Mouse (Mus musculus) mouse trophoblast stem cell (cell line): ENCODE data around the gene Setd1b.

Experiments used
- in situ Hi-C, 2 experiments: fragments of 300-500 bp; cut with MseI, MboI; formaldehyde crosslinking; loops; 2 replicates in 1 of 2; 3 replicates in 1 of 2; pipeline ENCODE4 v1.15.1; 2025

Setd1b gene

DNA sequence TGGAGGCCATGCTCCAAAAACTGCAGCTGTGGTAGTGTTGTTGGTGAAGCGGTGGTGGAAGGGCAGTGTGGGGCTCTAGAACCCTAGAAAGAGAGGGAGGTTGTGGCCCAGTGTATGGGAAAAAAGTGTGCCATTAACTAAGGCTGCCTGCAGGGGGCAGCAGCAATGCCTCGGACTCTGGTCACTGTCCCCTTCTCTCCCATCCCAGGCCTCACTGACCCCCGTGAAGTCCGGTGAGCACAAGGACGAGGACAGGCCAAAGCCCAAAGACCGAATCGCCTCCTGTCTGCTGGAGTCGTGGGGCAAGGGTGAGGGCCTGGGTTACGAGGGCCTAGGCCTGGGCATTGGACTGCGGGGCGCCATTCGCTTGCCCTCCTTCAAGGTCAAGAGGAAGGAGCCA is 14.8 kb downstream of the Setd1b start:
- in situ Hi-C loops: loop anchor here (5.0 kb wide), 1 partner anchor 34 kb away; no protein-coding TSS in a partner anchor

DNA sequence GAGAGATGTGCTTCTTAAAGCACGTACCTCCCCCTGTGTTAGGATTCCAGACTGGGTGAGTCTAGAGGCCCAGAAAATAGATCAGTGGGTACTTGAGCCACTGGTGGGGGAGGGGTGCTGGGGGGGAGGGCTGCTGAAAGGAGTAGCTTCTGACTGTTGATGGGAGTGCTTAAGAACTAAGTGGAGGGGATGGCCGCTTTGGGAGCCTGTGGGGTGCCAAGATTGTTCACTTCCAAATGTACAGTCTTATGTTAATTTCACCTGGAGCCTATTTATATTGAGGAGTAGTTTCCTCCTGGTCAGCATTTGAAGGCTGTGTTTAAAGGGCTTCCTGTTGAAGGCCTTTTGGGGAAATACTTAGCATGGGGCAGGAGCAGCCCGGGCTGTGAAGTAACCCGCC is 16.0 kb downstream of the Setd1b start:
- in situ Hi-C loops: loop anchor here (5.0 kb wide), 1 partner anchor 36 kb away; no protein-coding TSS in a partner anchor

DNA sequence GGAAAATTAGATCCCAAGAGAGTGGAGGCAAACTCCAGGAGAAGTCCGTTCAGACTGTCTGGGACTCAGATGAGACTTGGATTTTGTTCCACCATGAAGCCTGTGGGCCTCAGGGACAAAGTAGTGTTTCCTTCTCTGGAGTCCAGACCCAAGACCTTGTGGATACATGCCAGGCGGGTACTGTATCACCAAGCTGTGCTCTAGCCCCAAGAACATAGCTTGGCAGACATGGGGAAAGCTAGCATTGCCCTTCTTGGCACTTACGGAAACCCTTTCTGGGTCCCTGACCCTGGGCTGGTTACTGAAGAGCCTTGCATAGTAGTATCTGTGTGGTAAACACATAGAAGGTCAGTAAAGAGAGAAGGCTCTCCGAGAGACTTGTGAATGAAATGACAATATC is 17.5 kb downstream of the Setd1b start:
- in situ Hi-C loops: loop anchor here (5.0 kb wide), 1 partner anchor 37 kb away; no protein-coding TSS in a partner anchor

DNA sequence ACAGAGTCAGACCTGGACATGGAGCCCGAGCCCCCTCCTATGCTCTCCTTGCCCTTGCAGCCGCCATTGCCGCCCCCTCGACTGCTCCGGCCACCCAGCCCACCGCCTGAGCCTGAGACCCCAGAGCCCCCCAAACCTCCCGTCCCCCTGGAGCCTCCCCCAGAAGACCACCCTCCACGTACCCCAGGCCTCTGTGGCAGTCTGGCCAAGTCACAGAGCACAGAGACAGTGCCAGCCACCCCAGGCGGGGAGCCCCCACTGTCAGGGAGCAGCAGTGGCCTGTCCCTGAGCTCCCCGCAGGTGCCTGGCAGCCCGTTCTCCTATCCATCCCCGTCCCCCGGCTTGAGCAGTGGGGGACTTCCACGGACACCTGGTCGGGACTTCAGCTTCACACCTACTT is 17.9 kb downstream of the Setd1b start:
- in situ Hi-C loops: loop anchor here (5.0 kb wide), 1 partner anchor 38 kb away; no protein-coding TSS in a partner anchor

DNA sequence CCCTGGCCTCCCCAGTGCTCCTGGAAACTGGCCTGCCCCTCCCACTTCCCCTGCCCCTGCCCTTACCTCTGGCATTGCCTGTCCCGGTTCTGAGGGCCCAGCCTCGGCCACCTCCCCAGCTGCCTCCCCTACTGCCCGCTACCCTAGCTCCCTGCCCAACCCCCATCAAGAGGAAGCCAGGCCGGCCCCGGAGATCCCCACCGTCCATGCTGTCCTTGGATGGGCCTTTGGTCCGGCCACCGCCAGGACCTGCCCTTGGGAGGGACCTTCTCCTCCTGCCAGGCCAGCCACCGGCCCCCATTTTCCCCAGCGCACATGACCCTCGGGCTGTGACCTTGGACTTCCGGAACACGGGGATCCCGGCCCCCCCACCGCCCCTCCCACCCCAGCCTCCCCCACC is 18.3 kb downstream of the Setd1b start:
- in situ Hi-C loops: no loop called here

DNA sequence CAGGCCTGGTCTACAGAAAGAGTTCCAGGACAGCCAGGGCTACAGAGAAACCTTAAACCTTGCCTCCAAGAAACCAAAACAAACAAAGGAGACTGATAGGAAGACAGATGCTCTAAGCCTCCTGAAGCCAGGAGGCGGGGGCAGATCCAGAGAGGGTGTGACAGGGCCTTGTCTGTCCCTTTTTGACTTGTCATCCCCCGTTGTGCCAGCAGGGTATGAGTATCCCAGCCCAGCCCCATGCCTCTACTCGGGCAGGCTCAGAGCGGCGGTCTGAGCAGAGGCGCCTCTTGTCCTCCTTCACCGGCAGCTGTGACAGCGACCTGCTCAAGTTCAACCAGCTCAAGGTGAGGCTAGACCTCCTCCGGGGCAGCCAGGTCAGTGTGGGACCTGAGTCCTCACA is 20.9 kb downstream of the Setd1b start:
- in situ Hi-C loops: no loop called here

DNA sequence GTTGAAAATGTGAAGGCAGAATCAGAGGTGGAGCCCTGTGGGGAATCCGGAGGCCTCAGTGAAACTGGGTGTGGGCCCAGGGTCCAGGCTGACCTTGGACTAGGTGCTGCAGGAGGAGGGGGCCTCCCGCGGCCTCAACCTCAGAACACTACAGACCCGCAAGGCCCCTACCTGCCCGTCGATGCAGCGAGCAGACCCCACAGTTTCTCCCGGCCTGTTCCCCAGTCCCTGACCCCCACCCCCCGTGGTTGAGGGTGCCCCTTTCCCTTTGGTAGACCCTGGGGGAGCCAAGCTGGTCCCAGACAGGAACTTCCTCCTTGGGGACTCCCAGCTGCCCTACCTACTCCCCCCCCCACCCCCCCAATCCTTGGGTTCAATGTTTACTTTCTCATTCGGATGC is 24.4 kb downstream of the Setd1b start:
- in situ Hi-C loops: no loop called here

DNA sequence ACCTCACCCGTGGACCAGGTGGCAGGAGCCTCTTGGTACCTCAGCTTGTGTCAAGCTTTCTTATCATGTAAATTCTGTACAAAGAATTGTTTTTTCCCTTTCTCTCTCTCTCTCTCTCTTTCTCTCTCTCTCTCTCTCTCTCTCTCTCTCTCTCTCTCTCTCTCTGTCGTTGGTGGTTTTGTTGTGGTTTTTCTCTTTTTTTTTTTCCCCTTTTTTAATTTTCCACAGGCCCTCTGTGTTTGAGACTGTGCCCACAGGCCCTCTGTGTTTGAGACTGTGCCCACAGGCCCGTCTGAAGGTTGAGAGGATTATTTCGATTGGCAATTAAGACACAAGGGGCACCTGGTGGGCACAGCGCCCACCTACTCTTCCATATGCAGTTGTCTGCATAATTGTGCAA is 25.6 kb downstream of the Setd1b start:
- in situ Hi-C loops: no loop called here

DNA sequence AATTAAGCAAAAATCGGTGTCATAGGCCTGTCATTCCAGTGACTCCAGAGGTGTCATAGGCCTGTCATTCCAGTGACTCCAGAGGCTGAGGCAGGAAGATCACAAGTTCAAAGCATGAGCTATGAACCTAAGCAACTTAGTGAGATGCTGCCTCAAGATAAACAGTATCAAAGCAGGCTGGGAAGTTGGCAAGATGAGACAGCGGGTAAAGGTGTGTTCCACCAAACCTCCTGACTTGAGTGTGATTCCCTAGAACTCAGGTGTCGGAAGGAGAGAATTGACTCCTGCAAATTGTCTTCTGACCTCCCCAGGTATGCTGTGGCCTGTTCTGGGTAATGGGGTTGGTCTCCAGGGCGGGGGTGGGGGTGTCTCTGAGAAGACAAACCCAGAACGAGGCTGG is 27.3 kb downstream of the Setd1b start, which contains the start of gene Psmd9:
Gene Psmd9, plus strand, starts transcription at position 130 of the 400 bp plus-strand sequence.
- in situ Hi-C loops: no loop called here

DNA sequence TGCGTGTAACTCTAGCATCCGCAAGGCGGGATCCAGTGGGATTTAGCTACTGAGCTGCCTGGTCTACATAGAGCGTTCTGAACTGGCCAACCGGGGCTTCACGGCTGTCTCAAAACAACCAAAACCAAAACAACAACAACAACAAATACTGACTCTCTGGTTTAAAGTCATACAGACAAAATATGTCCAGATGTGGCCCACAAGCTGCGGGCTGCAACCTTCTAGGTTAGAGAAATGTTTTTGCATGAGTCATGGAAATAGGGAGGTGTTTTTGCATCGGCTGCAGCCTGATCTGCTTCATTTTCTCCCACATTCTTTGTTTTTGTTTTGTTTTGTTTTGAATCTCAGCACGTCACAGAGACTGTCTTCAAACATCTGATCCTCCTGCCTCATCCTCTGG is 28.4 kb downstream of the Setd1b start:
- in situ Hi-C loops: loop anchor here (5.0 kb wide), 2 partner anchors 103 to 108 kb away; partner anchors contain the start of gene Tmem120b (in 1 of the 2)

DNA sequence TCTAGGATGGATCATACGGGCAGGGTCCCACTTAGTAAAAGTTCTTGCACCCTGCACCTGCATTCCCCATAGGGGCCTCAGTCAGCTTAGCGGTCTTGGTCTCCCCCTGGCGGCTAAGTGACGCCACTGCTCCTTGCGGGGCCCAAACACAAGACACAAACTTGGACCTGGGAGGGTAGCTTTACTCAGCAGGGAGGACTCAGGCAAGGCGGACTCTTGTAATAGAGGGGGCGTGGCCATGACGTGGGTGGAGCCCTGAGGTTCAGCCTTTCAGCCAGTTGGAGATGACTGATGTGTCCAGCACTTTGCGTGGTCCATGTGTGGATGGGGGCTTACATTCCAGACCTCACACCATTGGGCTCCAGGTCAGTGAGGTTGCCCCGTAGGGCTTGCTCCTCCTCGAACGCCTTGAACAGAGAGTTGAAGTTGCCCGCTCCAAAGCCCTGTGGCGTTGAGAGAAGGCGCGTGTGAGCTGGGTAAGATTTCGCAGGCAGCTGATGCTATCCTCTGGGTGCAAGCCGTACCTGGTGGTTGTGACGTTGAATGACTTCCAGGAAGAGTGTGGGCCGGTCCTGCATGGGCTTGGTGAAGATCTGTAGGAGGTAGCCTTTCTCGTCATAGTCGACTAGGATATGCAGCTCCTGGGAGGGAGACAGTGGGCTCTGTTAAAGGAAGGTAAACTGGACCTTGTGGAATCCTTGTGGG is 29.8 kb downstream of the Setd1b start:
- in situ Hi-C loops: loop anchor here (5.0 kb wide), 2 partner anchors 104 to 109 kb away; partner anchors contain the start of gene Tmem120b (in 1 of the 2)

DNA sequence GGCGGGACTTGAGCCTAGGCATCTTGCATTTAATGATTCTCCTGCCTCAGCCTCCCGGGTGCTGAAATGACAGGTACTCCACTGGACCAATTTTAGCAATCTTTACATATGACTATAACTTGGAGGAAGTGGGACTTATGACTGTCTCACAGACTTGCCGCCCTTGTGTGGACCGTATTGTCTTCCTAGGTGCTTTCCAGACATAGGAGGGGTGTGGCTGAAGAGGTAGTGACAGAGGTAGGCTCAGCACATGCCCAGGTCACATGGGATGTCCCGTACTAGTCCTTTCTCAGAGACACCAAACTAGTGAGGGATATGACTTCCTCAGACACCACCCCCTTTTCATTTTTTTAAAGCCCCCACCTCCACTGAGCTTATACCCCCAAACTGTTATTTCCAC is 36.8 kb downstream of the Setd1b start:
- in situ Hi-C loops: no loop called here

DNA sequence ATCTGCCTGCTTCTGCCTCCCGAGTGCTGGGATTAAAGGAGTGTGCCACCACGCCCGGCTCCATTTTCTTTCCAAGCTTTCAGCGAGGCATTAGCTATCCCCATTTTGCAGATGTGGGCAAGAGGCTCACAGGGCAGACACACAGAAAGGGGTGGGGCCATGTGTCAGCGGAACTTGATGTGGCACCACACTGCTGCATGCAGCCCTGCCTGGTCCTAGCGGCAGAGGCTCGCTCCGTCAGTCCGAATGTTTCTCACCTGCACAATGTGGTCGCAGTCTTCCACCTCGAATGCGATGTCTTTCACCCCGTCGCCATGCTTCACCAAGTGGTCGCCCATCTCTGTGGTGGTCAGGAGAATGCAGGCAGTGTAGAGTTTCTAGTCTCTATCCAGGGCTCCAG is 38.4 kb downstream of the Setd1b start:
- in situ Hi-C loops: no loop called here

DNA sequence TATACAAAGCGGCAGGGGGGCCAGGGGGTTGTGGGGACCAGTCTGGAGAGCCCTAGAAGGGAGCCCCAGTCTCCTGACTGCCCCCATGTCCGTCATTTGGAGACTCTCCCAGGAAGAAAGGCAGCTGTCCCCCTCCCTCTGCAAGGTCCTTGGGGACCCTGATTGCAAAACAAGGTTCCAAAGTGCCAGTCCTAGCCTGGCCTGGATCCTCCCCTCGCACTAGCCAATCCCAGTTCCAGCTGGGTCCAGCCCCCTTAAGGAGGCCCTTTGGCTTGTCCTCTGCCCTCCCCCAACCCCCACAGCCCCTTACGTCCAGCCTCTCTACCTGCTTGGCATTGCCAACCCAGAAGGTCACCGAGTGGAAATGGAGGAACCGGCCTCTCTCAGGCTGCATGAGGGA is 39.5 kb downstream of the Setd1b start:
- in situ Hi-C loops: no loop called here

DNA sequence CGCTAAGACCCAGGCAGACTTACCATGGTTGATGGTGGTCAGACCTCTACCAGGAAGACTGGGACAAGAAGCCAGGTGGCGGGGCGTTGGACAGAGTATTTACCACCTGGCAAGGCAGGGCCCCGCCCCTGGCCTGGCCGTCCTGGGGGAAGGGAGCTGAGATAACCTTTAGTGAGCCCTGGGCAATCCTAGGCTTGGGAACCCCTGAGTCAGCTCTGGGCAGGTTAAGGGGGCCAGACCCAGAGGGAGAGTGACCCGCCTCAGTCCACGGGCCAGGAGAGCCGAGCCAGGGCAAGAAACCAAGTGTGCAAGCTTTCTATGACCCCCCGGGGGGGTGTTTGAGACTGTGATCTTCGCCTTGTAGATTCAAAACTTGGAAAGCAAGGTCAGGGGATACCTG is 40.7 kb downstream of the Setd1b start, which contains the start of gene Hpd:
Gene Hpd, minus strand, starts transcription at position 77 of the 400 bp plus-strand sequence.
- in situ Hi-C loops: no loop called here

DNA sequence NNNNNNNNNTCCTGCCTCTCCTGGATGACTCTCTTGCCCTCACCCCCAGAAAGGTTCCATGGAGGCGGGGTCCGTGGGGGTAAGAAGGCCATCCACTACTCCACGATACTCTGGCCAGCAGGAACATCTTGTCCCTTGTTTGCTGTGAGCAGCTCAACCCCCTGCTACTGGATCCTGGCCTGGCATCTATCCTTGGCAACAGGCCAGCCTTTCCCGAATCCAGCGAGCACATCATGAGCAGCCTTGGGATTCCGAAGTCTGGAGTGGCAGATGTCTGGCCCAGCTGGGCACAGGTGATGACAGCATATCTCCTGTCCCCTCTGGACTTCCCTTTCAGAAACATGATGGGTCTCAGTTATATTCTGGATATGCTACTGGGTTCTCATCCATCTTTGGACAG is 44.0 kb downstream of the Setd1b start:
- in situ Hi-C loops: no loop called here

DNA sequence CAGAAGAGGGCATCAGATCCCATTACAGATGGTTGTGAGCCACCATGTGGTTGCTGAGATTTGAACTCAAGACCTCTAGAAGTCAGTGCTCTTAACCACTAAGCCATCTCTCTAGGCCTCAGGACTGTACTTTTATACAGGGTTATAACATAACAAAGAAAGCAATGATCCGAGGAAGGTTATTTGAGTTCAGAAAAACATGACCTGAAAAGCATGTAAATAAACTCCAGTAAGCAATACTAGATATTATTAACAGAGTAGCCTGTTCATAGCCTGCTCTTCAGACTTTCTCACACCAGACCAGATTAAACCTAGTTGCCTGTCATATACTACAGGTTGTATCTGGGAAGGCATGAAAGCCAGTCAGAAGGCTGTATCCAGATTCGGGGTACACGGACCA is 45.3 kb downstream of the Setd1b start:
- in situ Hi-C loops: no loop called here

DNA sequence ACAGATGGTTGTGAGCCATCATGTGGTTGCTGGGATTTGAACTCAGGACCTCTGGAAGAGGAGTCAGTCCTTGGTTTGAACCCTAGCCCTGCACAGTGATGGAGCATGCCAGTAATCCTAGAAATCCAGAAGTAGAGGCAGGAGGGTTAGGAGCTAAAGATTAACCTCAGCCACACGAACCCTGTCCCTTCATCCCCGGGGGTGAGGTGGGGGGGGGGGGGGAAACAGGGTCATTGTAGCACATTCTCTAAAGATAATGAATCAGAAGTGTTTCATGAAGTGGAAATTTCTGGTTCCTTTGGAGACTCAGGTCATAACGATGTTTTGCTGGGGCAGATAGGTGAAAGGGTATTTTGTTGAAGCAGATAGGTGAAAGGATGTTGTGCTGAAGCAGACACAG is 48.9 kb downstream of the Setd1b start:
- in situ Hi-C loops: no loop called here

DNA sequence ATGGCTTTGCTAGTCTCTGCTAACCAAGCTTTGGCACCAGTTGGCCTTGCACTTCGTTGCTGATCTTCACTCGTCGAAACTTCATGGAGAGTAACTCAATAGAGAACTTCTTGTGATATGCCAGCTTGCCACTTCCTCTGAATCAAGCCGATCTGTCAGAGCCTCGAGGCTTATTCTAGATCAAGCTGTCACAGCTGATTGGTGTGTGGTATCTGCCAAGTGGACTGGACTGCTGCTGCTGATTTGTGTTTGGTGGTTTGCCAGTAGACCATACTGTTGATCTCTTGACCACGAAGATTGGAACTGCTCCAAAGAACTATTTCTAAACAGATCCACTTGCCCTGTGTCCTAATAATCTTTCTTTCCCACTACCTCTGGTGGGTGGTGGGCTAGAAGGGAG is 49.4 kb downstream of the Setd1b start:
- in situ Hi-C loops: no loop called here

DNA sequence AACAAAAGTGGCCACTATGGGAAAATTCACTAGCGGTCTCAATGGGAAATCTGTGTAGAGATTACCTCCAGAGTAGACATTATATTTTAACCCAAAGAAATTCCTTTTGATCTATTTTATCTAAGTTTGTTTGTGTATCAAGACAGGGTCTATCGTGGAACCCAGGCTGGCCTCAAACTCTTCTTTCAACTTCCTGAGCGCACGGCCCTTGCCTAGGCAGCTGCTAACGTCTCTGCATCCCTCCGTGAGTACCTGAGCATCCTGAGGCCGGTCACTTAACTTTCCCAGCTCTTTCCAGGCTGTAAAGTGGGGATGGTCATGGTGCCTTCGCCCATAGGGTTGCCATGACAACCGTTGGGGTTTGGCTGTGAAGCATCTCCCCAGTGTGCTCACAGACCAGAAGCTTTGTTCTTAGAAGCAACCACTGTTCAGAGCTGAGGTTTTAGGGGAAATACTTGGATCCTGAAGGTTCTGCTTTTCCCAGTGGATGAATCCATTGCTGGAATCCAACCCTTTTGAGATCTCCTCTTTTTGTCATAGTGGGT is 50.7 kb downstream of the Setd1b start:
- in situ Hi-C loops: no loop called here

DNA sequence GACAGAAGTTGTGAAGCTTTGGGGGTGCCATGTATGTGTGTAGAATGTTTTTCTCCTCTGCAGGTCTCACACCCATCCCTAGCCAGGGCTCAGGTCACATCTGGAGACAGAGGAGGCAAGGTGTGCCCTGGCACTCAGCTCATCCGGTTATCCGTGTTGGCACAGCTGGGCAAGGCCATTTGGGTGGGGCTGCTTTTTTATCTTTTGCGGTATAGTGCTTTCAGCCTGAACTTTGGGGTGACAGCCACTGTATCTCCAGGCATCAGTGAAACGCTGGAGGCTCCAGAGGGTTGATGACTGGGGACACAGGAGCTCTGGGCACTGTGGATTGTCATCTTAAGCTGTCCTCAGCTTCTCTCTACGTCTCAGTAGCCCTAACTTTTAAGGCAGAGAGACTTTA is 51.4 kb downstream of the Setd1b start:
- in situ Hi-C loops: no loop called here

DNA sequence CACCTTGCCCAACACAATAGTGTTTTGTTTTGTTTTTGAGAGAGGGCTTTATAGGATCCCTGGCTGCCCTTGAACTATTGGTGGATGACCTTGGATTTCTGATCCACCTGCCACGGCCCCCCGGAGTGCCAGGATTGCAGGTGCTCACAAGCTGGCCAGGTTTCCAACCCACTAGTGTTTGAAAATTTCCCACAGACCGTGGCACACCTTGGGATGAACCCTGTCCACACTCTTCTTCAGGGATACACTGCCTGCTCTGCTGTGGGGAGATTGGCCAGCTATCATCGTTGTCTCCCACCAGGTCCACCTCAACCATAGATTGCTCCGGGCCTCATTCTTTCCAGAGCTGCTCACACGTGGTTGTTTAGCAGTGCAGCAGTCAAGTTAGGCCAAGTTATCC is 52.9 kb downstream of the Setd1b start:
- in situ Hi-C loops: no loop called here

DNA sequence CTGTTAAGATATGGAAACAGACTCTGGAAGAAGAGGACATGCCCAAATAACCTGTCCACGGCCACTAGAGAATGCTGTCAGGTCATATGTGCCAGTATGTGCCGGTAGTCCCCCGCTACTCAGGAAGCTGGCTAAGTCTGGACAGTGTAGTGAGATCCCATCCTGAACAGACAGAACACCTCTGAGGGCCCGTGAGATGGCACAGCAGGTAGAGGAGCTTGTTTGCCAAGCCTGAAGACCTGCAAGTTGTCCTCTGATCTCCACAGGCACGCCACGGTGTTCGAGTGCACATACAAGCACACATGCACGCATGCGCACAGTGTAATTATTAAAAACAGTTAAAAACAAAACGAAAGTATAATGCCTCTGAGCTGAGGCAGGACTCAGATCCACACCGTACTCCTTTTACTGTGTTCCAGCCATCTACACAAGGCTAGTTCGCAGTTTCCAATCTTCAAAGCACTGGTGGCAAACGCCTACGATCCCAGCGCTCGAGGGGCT is 53.6 kb downstream of the Setd1b start:
- in situ Hi-C loops: no loop called here
